Mouse (Mus musculus) liver, embryonic 16.5 days (tissue): Measurements from ENCODE around the gene Neu1. TPM values are rescaled to one million over a fixed set of nuclear protein-coding genes. Genes with fewer than 3 reads are reported as not detected.

Experiments used
- ATAC-seq: fragments of 200-750 bp; cut with Nextera tagmentation; 2 replicates; pipeline ENCODE4 v1.8.0; 2017; ENCODE audit warnings: low read depth, mild to moderate bottlenecking, moderate number of reproducible peaks, moderate library complexity
- H3K27ac ChIP-seq: fragments of 300-500 bp; sonication (generic); 2 replicates; pipeline ENCODE4 v1.5.1; 2014; ENCODE audit warnings: mild to moderate bottlenecking, low read length
- H3K27me3 ChIP-seq: fragments of 300-500 bp; sonication (generic); 2 replicates; pipeline ENCODE4 v1.6.1; 2014; ENCODE audit warnings: low read depth, low read length, mixed read lengths; ENCODE audit not compliant: control insufficient read depth, insufficient read depth
- H3K36me3 ChIP-seq: fragments of 300-500 bp; sonication (generic); 2 replicates; pipeline ENCODE4 v1.6.1; 2014; ENCODE audit warnings: mild to moderate bottlenecking; ENCODE audit not compliant: control insufficient read depth, insufficient read depth
- H3K4me1 ChIP-seq: fragments of 300-500 bp; sonication (generic); 2 replicates; pipeline ENCODE4 v1.6.1; 2014; ENCODE audit warnings: low read depth, low read length, mixed read lengths; ENCODE audit not compliant: control insufficient read depth
- H3K4me2 ChIP-seq: fragments of 300-500 bp; sonication (generic); 2 replicates; pipeline ENCODE4 v1.6.1; 2014; ENCODE audit warnings: low read depth, low read length, mixed read lengths
- H3K4me3 ChIP-seq: fragments of 300-500 bp; sonication (generic); 2 replicates; pipeline ENCODE4 v1.5.1; 2014; ENCODE audit warnings: low read depth, mild to moderate bottlenecking, low read length
- H3K9ac ChIP-seq: fragments of 300-500 bp; sonication (generic); 2 replicates; pipeline ENCODE4 v1.6.1; 2014; ENCODE audit warnings: low read depth, low read length
- H3K9me3 ChIP-seq: fragments of 300-500 bp; sonication (generic); replicated peaks from 2 replicates; pipeline ENCODE4 v1.6.1; 2016; ENCODE audit warnings: low read length; ENCODE audit not compliant: control insufficient read depth
- WGBS: fragments of 180-500 bp; shearing (Covaris S2); extraction: QIAGEN DNeasy Blood & Tissue Kit; methylation state at CpG from one replicate; pipeline ENCODE4 v1.1.7; 2014; ENCODE audit not compliant: insufficient replicate concordance; 5-methylcytosine and 5-hydroxymethylcytosine counted together
- polyA plus RNA-seq: library from polyadenylated mRNA; unstranded; fragments of >200 nt; fragmentation: Nextera tagmentation; extraction: Ambion mirVana; gene quantifications from 2 replicates; pipeline ENCODE4 v1.2.1, GENCODE M21; 2015

Gene Neu1
- polyA plus RNA-seq, 1 experiment from 2014 or later, result 20.6 TPM

GRCm38 (mm10) chr17:34979631-34980030, 48.6 kb downstream of the Neu1 start:
- no peak overlapping the region for H3K9ac ChIP-seq
- no peak for ATAC-seq
- H3K4me2 ChIP-seq, result no peak overlapping the region
- peaks cover 24% of the 10 kb centered on the region for H3K4me1 ChIP-seq
- 72% methylated on average over 4 of the region's 4 CpGs for WGBS
- no peaks in the 10 kb centered on the region for H3K9me3 ChIP-seq
- peak overlapping the region; percentile 8; the same call in 1 of the 2 replicates for H3K27ac ChIP-seq
- H3K4me3 ChIP-seq, result no peak overlapping the region
- no peaks in the 10 kb centered on the region for H3K36me3 ChIP-seq
- H3K27me3 ChIP-seq, result no peaks in the 10 kb centered on the region

DNA sequence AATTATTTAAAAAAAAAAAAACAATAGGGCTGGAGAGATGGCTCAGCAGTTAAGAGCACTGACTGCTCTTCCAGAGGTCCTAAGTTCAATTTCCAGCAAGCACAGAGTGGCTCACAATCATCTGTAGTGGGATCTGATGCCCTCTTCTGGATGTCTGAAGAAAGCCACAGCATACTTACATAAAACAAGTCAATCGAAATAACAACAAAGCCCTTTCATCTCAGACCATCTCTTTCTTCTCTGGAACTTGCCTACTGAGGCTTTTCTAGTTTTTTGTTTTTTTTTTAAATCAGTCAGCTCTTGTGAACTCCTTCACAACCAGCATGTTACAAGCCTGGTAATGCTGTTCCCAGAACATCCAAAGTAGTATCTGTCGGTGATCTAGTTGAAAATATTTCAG, 49.6 kb downstream of the Neu1 start:
- 15% methylated on average over 2 of the region's 2 CpGs for WGBS
- Histone ChIP-seq H3K36me3 (peaks cover 8% of the 10 kb centered on the region), H3K4me2 (peak overlapping the region; percentile 86), H3K27ac (peak overlapping the region; percentile 96), H3K9me3 (no peaks in the 10 kb centered on the region), H3K27me3 (no peaks in the 10 kb centered on the region), H3K4me3 (peak overlapping the region; percentile 91), H3K9ac (peak overlapping the region; percentile 89), H3K4me1 (peaks cover 27% of the 10 kb centered on the region)
- no peak for ATAC-seq

DNA sequence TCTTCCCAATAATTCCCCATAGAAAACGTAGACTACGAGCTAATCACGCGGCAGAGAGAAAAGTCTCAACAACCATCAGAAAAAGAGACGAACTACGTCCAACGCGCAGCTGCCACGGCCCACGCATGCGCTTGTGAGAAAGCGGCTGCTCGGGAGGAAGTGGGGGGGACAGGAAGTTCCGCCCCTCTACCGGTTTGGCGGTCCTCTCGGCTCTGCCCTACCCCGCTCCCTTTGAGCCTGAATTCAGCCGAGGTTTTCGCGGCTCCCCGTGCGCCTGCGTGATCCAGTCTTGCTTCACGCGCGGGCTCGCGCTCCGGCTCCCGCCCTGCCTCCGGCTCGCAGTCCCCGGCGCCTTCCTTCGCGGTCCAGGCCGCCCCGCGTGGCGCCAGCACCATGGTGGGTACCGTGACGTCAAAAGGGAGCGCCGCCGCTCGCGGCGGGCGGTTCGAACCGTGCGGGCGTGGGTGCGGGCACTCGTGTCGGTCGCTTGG, 50.7 kb downstream of the Neu1 start, which contains the start of gene Lsm2:
TSS of gene Lsm2 (plus strand) at position 173 of the 491 bp plus-strand sequence.
- Histone ChIP-seq H3K9me3 (no peaks in the 10 kb centered on the region), H3K4me3 (peak within 1 kb of the TSS; percentile 91), H3K27ac (peak within 1 kb of the TSS; percentile 96), H3K27me3 (no peaks in the 10 kb centered on the region), H3K36me3 (peaks cover 17% of the 10 kb centered on the region), H3K4me1 (peaks cover 27% of the 10 kb centered on the region), H3K9ac (peak within 1 kb of the TSS; percentile 89), H3K4me2 (peak within 1 kb of the TSS; percentile 86)
- ATAC-seq, result peak; percentile 93
- WGBS, result under 1% methylated on average over 58 of the region's 58 CpGs

DNA sequence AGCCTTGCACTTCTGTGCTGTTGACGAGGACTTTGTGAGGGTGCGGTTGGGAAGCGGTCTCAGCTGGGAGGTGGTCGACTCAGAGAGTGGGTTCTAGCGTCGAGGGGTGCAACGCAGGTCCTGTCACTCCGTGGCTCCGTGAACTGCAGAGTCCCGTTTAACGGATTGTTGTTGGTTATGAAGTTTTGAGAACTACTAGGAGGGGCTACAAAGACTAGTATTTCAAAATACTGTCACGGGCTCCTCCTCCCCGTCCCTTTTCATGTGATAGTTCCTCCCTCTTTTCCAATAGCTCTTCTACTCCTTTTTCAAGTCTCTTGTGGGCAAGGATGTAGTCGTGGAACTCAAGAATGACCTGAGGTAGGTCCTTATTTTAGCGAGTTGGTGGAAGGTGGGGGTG, 51.3 kb downstream of the Neu1 start:
- peak overlapping the region; percentile 91 for H3K4me3 ChIP-seq
- peaks cover 27% of the 10 kb centered on the region for H3K4me1 ChIP-seq
- no peaks in the 10 kb centered on the region for H3K27me3 ChIP-seq
- H3K4me2 ChIP-seq, result peak overlapping the region; percentile 86
- H3K27ac ChIP-seq, result peak overlapping the region; percentile 96
- peak overlapping the region; percentile 89 for H3K9ac ChIP-seq
- 0% methylated on average over 15 of the region's 15 CpGs for WGBS
- H3K36me3 ChIP-seq, result peaks cover 17% of the 10 kb centered on the region
- no peaks in the 10 kb centered on the region for H3K9me3 ChIP-seq
- peak; percentile 30 for ATAC-seq

DNA sequence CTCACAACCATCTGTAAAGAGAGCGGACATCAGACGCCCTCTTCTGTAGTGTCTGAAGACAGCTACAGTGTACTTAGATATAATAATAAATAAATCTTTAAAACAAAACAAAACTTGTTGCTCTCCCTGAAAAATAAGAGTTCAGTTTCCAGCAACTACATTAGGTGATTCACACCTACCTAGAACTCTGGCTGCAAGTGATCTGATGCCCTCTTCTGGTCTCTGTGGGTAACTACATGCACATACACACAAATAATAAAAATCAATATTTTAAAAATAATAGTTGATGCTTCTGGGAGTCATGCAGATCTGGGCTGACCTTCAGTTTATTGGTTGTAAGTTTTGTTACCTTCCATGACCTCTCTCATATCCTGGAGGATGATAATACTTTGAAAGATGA, 53.2 kb downstream of the Neu1 start:
- H3K4me1 ChIP-seq, result peaks cover 27% of the 10 kb centered on the region
- no peak overlapping the region for H3K4me3 ChIP-seq
- H3K27me3 ChIP-seq, result no peaks in the 10 kb centered on the region
- no peak overlapping the region for H3K9ac ChIP-seq
- 52% methylated on average over 2 of the region's 2 CpGs for WGBS
- peaks cover 17% of the 10 kb centered on the region for H3K36me3 ChIP-seq
- H3K4me2 ChIP-seq, result no peak overlapping the region
- H3K27ac ChIP-seq, result no peak overlapping the region
- ATAC-seq, result no peak
- no peaks in the 10 kb centered on the region for H3K9me3 ChIP-seq

Other genes starting within 250 kb of the Neu1 start
- gene C4b, start 187.4 kb upstream of the Neu1 start, polyA plus RNA-seq, result 19.6 and 26.6 TPM in 2 replicates
- 0.70 and 4.9 TPM in 2 replicates for gene Cyp21a1, start 126.7 kb upstream of the Neu1 start, polyA plus RNA-seq
- gene Stk19, start 94.3 kb upstream of the Neu1 start, polyA plus RNA-seq, result 10.7 and 11.7 TPM in 2 replicates
- gene Dxo, start 94.2 kb upstream of the Neu1 start, polyA plus RNA-seq, result 25.6 and 27.6 TPM in 2 replicates
- 24.8 and 27.3 TPM in 2 replicates for gene Skiv2l, start 81.0 kb upstream of the Neu1 start, polyA plus RNA-seq
- 41.4 and 42.3 TPM in 2 replicates for gene Nelfe, start 80.9 kb upstream of the Neu1 start, polyA plus RNA-seq
- 384 and 472 TPM in 2 replicates for gene Cfb, start 68.7 kb upstream of the Neu1 start, polyA plus RNA-seq
- gene Zbtb12, start 51.8 kb upstream of the Neu1 start, polyA plus RNA-seq, result 0.26 and 0.37 TPM in 2 replicates
- gene Gm20547, start 49.2 kb upstream of the Neu1 start, polyA plus RNA-seq, result not detected in 2 replicates
- gene C2, start 33.0 kb upstream of the Neu1 start, polyA plus RNA-seq, result 30.6 and 33.9 TPM in 2 replicates
- gene Ehmt2, start 32.8 kb upstream of the Neu1 start, polyA plus RNA-seq, result 12.4 and 15.2 TPM in 2 replicates
- gene Slc44a4, start 16.8 kb upstream of the Neu1 start, polyA plus RNA-seq, result 2.6 and 3.6 TPM in 2 replicates
- 0.05 TPM in 1 of 2 replicates, not detected in the other for gene Hspa1b, start 28.0 kb downstream of the Neu1 start, polyA plus RNA-seq
- gene Gm20481, start 38.7 kb downstream of the Neu1 start, polyA plus RNA-seq, result not detected in 2 replicates
- gene Hspa1a, start 40.9 kb downstream of the Neu1 start, polyA plus RNA-seq, result 0.87 and 1.5 TPM in 2 replicates
- 0.21 and 0.27 TPM in 2 replicates for gene Hspa1l, start 41.5 kb downstream of the Neu1 start, polyA plus RNA-seq
- 97.6 and 103 TPM in 2 replicates for gene Lsm2, start 50.6 kb downstream of the Neu1 start, polyA plus RNA-seq
- gene Vars, start 69.7 kb downstream of the Neu1 start, polyA plus RNA-seq, result 82.2 and 90.1 TPM in 2 replicates
- 0.09 and 0.13 TPM in 2 replicates for gene Vwa7, start 85.3 kb downstream of the Neu1 start, polyA plus RNA-seq
- gene Sapcd1, start 96.8 kb downstream of the Neu1 start, polyA plus RNA-seq, result 2.2 and 2.6 TPM in 2 replicates
- 4.2 and 4.6 TPM in 2 replicates for gene Msh5, start 115.5 kb downstream of the Neu1 start, polyA plus RNA-seq
- gene Clic1, start 118.7 kb downstream of the Neu1 start, polyA plus RNA-seq, result 112 and 121 TPM in 2 replicates
- 16.3 and 18.1 TPM in 2 replicates for gene Ddah2, start 127.8 kb downstream of the Neu1 start, polyA plus RNA-seq
- 0.24 and 0.37 TPM in 2 replicates for gene Ly6g6c, start 134.1 kb downstream of the Neu1 start, polyA plus RNA-seq
- 3.4 and 4.5 TPM in 2 replicates for gene Mpig6b, start 134.9 kb downstream of the Neu1 start, polyA plus RNA-seq
- 0.17 TPM in 1 of 2 replicates, not detected in the other for gene Ly6g6e, start 145.6 kb downstream of the Neu1 start, polyA plus RNA-seq
- 0.55 and 0.77 TPM in 2 replicates for gene Ly6g6d, start 146.8 kb downstream of the Neu1 start, polyA plus RNA-seq
- 4.0 and 5.7 TPM in 2 replicates for gene Ly6g6f, start 154.4 kb downstream of the Neu1 start, polyA plus RNA-seq
- gene Abhd16a, start 158.0 kb downstream of the Neu1 start, polyA plus RNA-seq, result 47.4 and 52.1 TPM in 2 replicates
- not detected in 2 replicates for gene Ly6g5c, start 177.0 kb downstream of the Neu1 start, polyA plus RNA-seq
- 0.33 and 0.35 TPM in 2 replicates for gene Ly6g5b, start 184.2 kb downstream of the Neu1 start, polyA plus RNA-seq
- gene Gpank1, start 190.2 kb downstream of the Neu1 start, polyA plus RNA-seq, result 12.4 and 12.9 TPM in 2 replicates
- gene Csnk2b, start 190.8 kb downstream of the Neu1 start, polyA plus RNA-seq, result 115 and 123 TPM in 2 replicates
- 2.7 TPM in 2 replicates for gene D17H6S53E, start 195.1 kb downstream of the Neu1 start, polyA plus RNA-seq
- gene Apom, start 200.8 kb downstream of the Neu1 start, polyA plus RNA-seq, result 959 and 972 TPM in 2 replicates
- 19.7 and 21.4 TPM in 2 replicates for gene Bag6, start 203.9 kb downstream of the Neu1 start, polyA plus RNA-seq
- 38.4 and 45.0 TPM in 2 replicates for gene Prrc2a, start 233.6 kb downstream of the Neu1 start, polyA plus RNA-seq
- gene Aif1, start 244.8 kb downstream of the Neu1 start, polyA plus RNA-seq, result 22.8 and 23.2 TPM in 2 replicates